Mouse (Mus musculus) limb, embryonic 14.5 days (tissue): Measurements from ENCODE around the gene Dst. TPM values are rescaled to one million over a fixed set of nuclear protein-coding genes. Genes with fewer than 3 reads are reported as not detected.

Experiments used
- ATAC-seq: fragments of 200-750 bp; cut with Nextera tagmentation; 2 replicates; pipeline ENCODE4 v1.8.0; 2017; ENCODE audit warnings: low read depth, moderate number of reproducible peaks, moderate TSS enrichment; ENCODE audit not compliant: low FRiP score
- DNase-seq: peaks from one replicate; pipeline ENCODE4 v3.0.0-alpha.2; 2015; ENCODE audit warnings: low spot score
- H3K27ac ChIP-seq: fragments of 300-500 bp; sonication (generic); replicated peaks from 2 replicates; pipeline ENCODE4 v1.5.1; 2014; ENCODE audit warnings: low read depth, mild to moderate bottlenecking, low read length, moderate library complexity, mixed read lengths
- H3K27me3 ChIP-seq: fragments of 300-500 bp; sonication (generic); 2 replicates; pipeline ENCODE4 v1.6.1; 2014; ENCODE audit warnings: low read length, mixed read lengths; ENCODE audit not compliant: control insufficient read depth, insufficient read depth
- H3K36me3 ChIP-seq: fragments of 300-500 bp; sonication (generic); 2 replicates; pipeline ENCODE4 v1.6.1; 2014; ENCODE audit warnings: mild to moderate bottlenecking, low read length, moderate library complexity, mixed read lengths; ENCODE audit not compliant: control insufficient read depth, insufficient read depth
- H3K4me1 ChIP-seq: fragments of 300-500 bp; sonication (generic); 2 replicates; pipeline ENCODE4 v1.6.1; 2014; ENCODE audit warnings: antibody characterized with exemption, low read length, mixed read lengths; ENCODE audit not compliant: control insufficient read depth, insufficient read depth
- H3K4me2 ChIP-seq: fragments of 300-500 bp; sonication (generic); replicated peaks from 2 replicates; pipeline ENCODE4 v1.6.1; 2014; ENCODE audit warnings: low read depth, mild to moderate bottlenecking, low read length, moderate library complexity; ENCODE audit not compliant: severe bottlenecking
- H3K4me3 ChIP-seq: fragments of 300-500 bp; sonication (generic); replicated peaks from 2 replicates; pipeline ENCODE4 v1.5.1; 2014; ENCODE audit warnings: low read length
- H3K9ac ChIP-seq: fragments of 300-500 bp; sonication (generic); 2 replicates; pipeline ENCODE4 v1.6.1; 2014; ENCODE audit warnings: mild to moderate bottlenecking, low read depth, low read length, moderate library complexity; ENCODE audit not compliant: severe bottlenecking
- H3K9me3 ChIP-seq: fragments of 300-500 bp; sonication (generic); 2 replicates; pipeline ENCODE4 v1.6.1; 2016; ENCODE audit warnings: low read length; ENCODE audit not compliant: control insufficient read depth
- POLR2A ChIP-seq: fragments of 200-500 bp; IDR thresholded peaks from 2 replicates; pipeline ENCODE4 v1.8.0; 2012; ENCODE audit warnings: inconsistent platforms, mild to moderate bottlenecking, moderate library complexity, borderline replicate concordance; ENCODE audit not compliant: insufficient read depth, insufficient read length; ENCODE audit errors: extremely low read depth
- WGBS: fragments of 180-500 bp; shearing (Covaris S2); extraction: QIAGEN DNeasy Blood & Tissue Kit; methylation state at CpG from one replicate; pipeline ENCODE4 v1.1.7; 2014; 5-methylcytosine and 5-hydroxymethylcytosine counted together
- polyA plus RNA-seq, 2 experiments: library from polyadenylated mRNA; depleted of rRNA in 1 of 2; stranded (reverse) in 1 of 2; unstranded in 1 of 2; fragments of >200 nt; fragmentation: Nextera tagmentation in 1 of 2; extraction: Ambion mirVana in 1 of 2; gene quantifications; 2 replicates each; pipeline versions ENCODE4 v1.2.1 to v1.2.3; 2012 to 2014

Dst gene
- polyA plus RNA-seq, 2 experiments, result 34.9 to 42.5 TPM

DNA sequence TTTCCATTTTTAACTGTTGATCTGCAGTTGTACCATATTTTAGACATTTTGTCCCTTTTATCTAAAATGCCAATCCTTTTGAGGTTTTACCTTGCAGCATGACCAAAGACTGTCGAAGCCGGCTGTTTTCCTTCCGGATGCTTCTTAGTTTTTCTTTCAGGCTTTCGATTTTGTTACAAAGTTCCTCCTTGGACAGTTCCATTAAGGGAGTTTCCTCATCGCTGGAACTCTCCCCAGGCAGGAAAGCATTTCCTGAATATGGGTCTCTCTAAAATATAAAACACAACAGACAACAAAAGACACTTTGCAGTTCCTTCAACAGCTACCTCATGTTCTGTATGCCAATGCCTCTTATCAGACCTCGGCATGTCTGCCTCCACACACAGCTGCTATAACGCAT is 29.9 kb upstream of the Dst start:
- WGBS, result 89% methylated on average over 7 of the region's 7 CpGs
- no peak for TF ChIP-seq POLR2A
- H3K27ac ChIP-seq, result no peak overlapping the region
- no peaks in the 10 kb centered on the region for H3K4me1 ChIP-seq
- no peak overlapping the region for H3K9ac ChIP-seq
- no peaks in the 10 kb centered on the region for H3K9me3 ChIP-seq
- H3K4me2 ChIP-seq, result no peak overlapping the region
- ATAC-seq, result no peak
- no peaks in the 10 kb centered on the region for H3K27me3 ChIP-seq
- H3K36me3 ChIP-seq, result no peaks in the 10 kb centered on the region
- no peak for DNase-seq
- no peak overlapping the region for H3K4me3 ChIP-seq

DNA sequence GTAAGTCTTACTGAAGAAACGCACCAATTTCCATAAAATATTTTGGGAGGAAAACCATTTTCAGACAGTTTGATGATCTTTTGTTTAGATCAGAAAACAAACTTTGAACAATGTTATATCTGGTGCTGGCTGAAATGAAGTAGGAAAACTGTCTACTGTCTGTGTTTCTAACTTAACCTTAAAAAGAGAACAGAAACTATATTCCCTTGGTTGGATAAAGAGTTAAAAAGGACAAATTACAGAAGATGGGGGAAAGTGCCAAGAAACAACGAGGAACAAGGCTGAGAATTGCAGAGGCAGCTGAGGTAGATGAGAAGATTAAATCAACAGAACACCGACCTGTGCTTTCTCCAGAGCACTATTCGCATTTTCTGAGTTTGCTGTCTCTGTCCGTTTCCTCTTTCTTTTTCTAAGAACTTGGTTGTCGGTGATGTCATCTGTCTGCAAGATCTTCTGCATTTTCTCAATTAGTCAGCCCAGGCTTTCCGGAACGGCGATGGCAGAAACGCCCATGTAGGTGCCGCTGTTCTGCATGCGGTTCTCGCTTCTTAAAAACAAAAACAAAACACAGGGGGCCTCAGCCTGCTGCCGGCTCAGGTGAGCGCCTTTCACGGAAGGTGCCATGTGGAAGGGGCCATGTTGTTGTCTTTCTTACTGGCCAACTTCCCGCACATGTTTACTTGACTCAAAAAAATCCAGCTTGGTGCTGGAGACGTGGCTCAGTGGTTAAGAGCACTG is 24.8 kb upstream of the Dst start:
- no peak overlapping the region for H3K9ac ChIP-seq
- peak overlapping the region; percentile 10; the same call in 1 of the 2 replicates for H3K4me3 ChIP-seq
- no peak for DNase-seq
- no peaks in the 10 kb centered on the region for H3K36me3 ChIP-seq
- H3K27ac ChIP-seq, result no peak overlapping the region
- 14% methylated on average over 18 of the region's 18 CpGs for WGBS
- no peaks in the 10 kb centered on the region for H3K27me3 ChIP-seq
- no peak for ATAC-seq
- peak overlapping the region; percentile 33 for H3K4me2 ChIP-seq
- no peak for TF ChIP-seq POLR2A
- no peaks in the 10 kb centered on the region for H3K4me1 ChIP-seq
- no peaks in the 10 kb centered on the region for H3K9me3 ChIP-seq

DNA sequence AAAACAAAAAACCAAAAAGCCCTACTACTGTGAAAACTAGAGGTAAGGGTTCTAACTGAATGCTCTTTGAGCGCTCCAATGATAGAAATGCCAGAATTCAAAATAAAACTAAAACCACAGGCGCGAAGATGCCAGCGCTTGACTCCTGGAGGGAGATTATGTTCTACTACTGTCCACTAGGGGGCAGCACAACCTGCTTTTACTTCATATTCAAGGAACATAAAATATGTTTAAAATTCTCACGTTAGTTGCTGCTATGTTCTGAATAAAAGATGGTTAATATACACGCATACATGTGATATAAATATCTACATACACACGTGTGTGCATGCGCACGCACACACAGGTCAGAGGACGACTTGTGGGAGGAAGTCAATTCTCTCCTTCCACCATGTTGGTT is 15.2 kb upstream of the Dst start:
- ATAC-seq, result no peak
- H3K4me3 ChIP-seq, result no peak overlapping the region
- no peaks in the 10 kb centered on the region for H3K4me1 ChIP-seq
- 63% methylated on average over 10 of the region's 10 CpGs for WGBS
- H3K4me2 ChIP-seq, result no peak overlapping the region
- no peaks in the 10 kb centered on the region for H3K27me3 ChIP-seq
- DNase-seq, result peak; percentile 66
- TF ChIP-seq POLR2A, result no peak
- H3K27ac ChIP-seq, result no peak overlapping the region
- H3K9me3 ChIP-seq, result no peaks in the 10 kb centered on the region
- H3K36me3 ChIP-seq, result no peaks in the 10 kb centered on the region
- H3K9ac ChIP-seq, result no peak overlapping the region

DNA sequence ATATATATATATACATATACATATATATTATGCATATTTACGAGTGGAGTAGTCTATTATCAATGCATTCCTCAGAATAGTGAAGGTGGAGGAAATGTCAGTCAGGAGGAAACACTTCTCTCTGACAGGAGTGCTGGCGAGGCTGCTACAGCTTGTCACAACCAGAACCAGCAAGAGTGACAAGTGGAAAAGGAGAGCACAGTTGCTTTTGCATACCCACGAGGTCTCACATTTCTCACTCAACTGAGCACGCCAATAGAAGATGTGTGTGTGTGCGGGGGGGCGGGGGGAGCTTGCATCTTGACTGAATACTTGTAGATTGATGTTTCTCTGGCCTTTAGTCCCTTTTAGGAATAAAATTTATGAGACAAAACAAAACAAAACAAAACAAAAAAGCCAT is 11.9 kb upstream of the Dst start:
- Histone ChIP-seq H3K27ac (no peak overlapping the region), H3K36me3 (no peaks in the 10 kb centered on the region), H3K9ac (no peak overlapping the region), H3K27me3 (no peaks in the 10 kb centered on the region), H3K9me3 (no peaks in the 10 kb centered on the region), H3K4me2 (no peak overlapping the region), H3K4me3 (no peak overlapping the region), H3K4me1 (no peaks in the 10 kb centered on the region)
- TF ChIP-seq POLR2A, result no peak
- DNase-seq (no peak), ATAC-seq (no peak)
- WGBS, result 73% methylated on average over 6 of the region's 6 CpGs

DNA sequence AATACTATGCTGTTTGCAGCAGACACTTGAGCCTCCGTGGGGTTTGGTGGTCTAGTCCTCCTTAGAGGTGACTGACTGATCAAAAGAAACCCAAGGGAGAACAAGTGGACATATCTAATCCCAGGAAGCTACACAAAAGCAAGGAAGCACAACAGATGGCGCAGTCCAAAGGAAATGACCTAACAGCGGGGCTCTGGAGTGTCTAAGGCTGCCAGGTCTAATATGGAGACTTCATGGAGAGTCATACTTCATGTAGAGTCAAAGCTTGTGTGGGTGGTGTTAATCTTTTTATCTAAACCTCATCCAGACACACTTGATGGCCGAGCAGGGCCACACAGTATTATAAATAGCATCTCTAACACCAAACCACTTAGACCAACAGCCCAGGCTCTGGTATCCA is 11.4 kb upstream of the Dst start:
- H3K27me3 ChIP-seq, result no peaks in the 10 kb centered on the region
- no peak overlapping the region for H3K9ac ChIP-seq
- H3K4me2 ChIP-seq, result no peak overlapping the region
- 83% methylated on average over 4 of the region's 4 CpGs for WGBS
- no peak overlapping the region for H3K4me3 ChIP-seq
- no peaks in the 10 kb centered on the region for H3K4me1 ChIP-seq
- no peak overlapping the region for H3K27ac ChIP-seq
- no peak for TF ChIP-seq POLR2A
- DNase-seq, result no peak
- ATAC-seq, result no peak
- no peaks in the 10 kb centered on the region for H3K36me3 ChIP-seq
- no peaks in the 10 kb centered on the region for H3K9me3 ChIP-seq
